Mouse (Mus musculus) natural killer cell, adult 2 months (primary cell): ENCODE data around the gene Itpka.
A peak's percentile ranks its signal among the peaks of the same experiment; 100 is the strongest.
"Not testable (repeated sequence)": the region's sequence is repeated elsewhere in the genome, so short reads cannot be mapped to it uniquely, and the experiment has no call there.

Experiments used
- DNase-seq, 2 experiments: peaks; one replicate each; pipeline ENCODE4 v3.0.0; 2022; ENCODE audit warnings: low spot score in 2 of 2

Gene Itpka

GRCm38 (mm10) chr2:119741581-119742411, at the start of gene Itpka:
Gene Itpka, plus strand, starts transcription at chr2:119742337.
- peak in 1 of 2 experiments; percentile 41 for DNase-seq

GRCm38 (mm10) chr2:119694826-119695225, 47.3 kb upstream of the Itpka start:
- no peak for DNase-seq

- no peak for DNase-seq
These were observed 46.0 kb upstream of the Itpka start for GRCm38 (mm10) chr2:119696111-119696510.

- DNase-seq, result peak in 1 of 2 experiments; percentile 43
These were observed 43.7 kb upstream of the Itpka start for GRCm38 (mm10) chr2:119698472-119698871.

DNA sequence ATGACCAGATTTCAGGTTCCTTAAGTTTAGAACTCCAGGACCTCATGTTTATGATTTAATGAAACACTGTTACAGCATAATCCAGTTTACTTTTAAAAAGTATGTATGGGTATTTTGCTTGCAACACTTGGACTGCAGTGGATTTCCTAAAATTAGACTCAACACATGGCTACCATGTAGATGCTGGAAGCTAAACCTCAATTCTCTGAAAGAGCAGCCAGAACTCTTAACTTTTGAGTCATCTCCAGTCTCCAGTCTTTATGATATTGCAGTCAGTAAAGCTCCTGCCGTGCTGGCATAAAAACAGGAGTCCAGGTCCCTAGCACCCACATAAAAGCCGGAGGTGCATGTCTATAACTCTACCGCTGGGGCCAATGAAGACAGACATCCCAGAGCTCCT, 42.2 kb upstream of the Itpka start:
- DNase-seq, result no peak

DNA sequence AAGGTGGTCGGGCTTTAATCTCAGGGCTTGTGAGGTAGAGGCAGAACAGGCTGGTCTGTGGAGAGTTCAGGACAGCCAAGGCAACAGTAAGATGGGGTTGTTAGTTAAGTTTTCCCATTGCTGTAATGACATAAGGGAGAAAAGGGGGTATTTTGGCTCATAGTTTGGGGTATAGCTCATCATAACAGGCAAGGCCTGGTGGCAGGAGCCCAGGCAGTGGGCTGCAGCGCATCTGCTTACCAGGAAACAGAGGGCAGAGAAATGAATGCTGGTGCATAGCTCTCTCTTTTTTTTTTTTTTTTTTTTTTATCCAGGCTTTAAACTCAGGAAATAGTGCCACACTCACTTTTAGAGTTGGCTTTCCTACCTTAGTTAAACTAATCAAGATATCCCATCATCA, 39.0 kb upstream of the Itpka start:
- no peak for DNase-seq

GRCm38 (mm10) chr2:119707676-119708075, 34.5 kb upstream of the Itpka start:
- no peak for DNase-seq

DNA sequence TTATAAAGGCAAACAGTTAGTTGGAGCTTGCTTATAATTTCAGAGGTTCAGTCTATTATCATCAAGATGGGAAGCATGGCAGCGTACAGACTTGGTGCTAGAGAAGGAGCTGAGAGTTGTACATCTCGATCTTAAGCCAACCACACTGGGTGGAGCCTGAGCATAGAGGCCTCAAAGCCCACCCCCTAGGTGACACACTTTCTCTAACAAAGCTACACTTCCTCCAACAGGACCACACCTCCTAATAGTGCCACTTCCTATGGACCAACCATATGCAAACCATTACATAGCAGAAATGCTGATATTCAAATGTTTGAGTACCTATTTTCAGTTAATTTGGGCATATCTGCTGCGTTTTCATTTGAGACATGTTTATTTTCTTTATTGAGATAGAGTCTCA, 32.1 kb upstream of the Itpka start:
- no peak for DNase-seq

GRCm38 (mm10) chr2:119715868-119716267, 26.3 kb upstream of the Itpka start:
- DNase-seq, result not testable (repeated sequence)

DNA sequence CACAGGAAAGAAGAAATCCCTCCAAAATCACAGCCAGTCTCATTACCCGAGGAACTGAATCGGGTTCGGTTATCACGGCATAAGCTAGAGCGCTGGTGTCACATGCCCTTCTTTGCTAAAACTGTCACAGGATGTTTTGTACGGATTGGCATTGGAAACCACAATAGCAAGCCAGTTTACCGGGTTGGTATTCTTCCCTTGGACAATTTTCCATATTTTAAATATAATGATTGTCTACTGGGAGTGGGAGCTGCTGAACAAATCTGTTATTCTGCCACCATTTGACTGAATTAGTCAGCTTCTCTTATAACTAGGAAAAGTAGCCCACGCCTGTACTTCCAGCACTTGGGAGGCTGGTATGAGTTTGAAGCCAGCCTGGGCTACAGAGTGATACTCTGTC, 21.1 kb upstream of the Itpka start:
- DNase-seq, result no peak

DNA sequence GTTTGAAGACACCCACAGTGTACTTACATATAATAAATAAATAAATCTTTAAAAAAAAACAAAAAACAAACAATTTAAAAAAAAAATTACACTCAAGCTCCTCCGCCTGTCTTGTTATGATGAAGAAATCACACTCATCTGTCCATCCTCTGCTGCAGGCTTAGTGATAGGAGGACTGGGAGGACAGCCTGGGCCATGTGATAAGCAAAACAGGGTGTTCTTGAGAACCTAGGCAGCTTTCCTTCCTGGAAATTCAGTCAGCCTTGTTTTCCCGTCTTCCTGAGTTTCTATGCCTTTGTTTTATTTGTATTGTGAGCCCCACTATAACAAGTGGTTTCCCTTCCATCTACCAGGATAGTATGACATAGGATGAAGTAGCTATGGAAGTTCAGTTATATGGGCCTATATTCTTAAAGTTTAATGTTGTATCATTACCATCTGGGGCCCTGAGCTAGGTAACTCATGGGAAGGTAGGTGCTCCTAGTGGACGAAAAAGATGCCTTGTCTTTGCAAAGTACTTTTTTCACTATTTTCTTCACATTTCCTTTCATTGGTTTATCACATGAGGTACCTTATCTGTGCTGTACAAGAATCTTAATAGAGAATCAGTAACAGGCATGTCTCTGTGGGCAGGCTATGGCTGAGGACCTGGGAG, 14.2 kb upstream of the Itpka start:
- DNase-seq, result no peak

- DNase-seq, result no peak
These were observed 11.4 kb upstream of the Itpka start for GRCm38 (mm10) chr2:119730735-119731134.

DNA sequence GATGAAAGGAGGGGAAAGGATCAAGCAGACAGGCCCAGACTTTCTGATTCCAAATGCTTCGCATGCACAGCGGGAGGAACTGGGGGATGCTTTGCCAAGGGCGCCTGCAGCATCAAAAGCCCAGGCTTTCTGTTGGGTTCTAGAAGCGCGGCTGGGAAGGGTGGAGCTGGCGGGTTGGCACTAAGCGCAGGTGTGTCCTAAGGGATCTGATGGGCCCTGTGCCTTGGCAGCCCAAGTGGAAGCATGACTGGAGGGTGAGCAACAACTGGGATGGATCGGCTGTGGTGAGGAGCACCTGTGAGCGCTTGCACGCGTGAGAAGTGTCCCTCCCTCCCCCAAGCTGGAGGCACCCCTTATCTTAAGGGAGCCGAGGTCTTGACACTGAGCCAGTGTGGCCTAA, 5.0 kb upstream of the Itpka start:
- DNase-seq, result no peak

DNA sequence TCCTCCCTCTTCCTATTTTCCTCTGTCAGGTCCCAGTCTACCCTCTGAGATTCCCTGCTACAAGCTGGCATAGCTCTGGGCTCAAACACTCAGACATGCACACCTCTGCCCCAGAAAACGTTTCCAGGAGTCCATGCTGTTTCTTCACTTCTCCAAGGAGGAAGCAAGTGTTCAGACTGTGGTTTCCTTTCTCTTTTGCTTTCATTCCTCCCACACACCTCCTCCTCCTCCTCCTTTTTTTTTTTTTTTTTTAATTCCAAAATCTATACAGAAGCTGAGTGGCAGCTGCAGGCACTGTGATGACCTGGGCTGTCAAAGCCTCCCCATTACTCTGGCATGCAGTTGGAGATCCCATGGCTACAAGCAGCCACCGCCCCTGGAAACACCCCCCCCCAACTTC, 1.6 kb upstream of the Itpka start:
- DNase-seq, result no peak

- DNase-seq, result peak in 1 of 2 experiments; percentile 39
These were observed 481 bp downstream of the Itpka start for GRCm38 (mm10) chr2:119742461-119743175.

GRCm38 (mm10) chr2:119743176-119743807, 1.2 kb downstream of the Itpka start:
- DNase-seq, result no peak

DNA sequence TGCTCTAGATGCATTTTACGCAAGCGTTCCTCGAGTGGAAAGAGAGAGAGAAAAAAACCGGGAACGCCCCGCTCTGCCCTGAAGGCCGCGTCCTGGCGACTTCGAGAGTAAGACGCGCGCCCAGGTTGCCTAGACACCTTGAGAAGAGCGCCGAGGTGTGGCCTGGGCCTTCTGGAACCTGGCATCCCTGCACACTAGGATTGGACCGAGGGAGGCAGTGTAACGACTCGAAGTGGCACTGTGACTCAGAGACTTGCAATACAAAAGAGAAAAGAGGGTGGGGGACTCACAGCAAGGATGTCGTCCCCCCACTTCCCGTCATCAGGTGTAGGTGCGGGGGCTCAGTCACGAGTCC, 1.6 kb downstream of the Itpka start:
- DNase-seq, result no peak

GRCm38 (mm10) chr2:119744163-119745111, 2.3 kb downstream of the Itpka start:
- peak in 1 of 2 experiments; percentile 26 for DNase-seq

DNA sequence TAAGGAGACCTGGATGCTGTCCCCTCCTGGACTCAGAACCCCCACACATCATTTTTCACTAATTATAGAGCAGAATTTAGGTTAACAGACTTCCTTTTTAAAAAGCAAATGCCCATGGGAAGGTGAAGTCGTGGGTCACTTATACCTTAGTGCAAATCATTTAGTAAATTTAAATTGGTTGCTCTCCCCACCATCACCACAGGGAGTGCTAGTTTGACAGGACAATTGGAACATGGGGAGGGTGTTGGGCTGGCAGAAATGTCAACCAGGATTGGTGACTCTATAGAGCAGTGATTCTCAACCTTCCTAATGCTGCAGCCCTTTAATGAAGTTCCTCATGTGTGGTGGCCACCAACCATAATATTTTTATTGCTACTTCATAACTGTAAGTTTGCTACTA, 3.1 kb downstream of the Itpka start:
- peak in 1 of 2 experiments; percentile 24 for DNase-seq

DNA sequence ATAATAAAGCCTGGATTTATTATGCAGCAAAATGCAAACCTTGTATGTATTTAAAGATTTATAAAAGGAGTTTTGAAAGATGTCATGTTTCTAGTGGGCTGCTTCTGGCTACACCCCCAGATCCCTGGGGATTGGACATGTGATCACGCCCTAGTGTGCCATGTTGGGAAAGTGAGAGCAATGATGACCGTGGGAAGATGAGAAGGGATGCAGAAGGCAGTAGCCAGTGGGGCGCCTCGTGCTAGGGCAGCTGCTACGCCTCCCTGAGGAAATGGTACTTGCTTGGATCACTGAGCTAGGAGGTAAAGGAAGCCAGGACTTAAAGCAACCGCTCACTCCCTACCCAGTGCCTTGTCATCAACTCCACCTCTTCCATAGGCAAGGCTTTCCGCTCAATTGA, 5.4 kb downstream of the Itpka start:
- no peak for DNase-seq

DNA sequence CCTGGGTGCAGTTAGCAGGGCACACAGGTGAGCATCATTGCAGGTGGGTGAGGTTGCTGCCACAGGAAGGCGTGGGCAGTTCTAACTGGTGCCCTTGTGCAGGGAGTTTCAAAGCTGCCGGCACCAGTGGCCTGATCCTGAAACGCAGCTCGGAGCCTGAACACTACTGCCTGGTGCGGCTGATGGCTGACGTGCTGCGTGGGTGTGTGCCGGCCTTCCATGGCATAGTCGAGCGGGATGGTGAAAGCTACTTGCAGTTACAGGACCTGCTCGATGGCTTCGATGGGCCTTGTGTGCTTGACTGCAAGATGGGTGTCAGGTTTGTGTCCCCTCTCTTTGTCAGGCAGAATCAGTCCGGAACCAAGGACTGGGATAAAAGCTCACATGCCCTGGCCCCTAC, 7.1 kb downstream of the Itpka start:
- DNase-seq, result no peak
